Mouse (Mus musculus): Measurements from ENCODE around the gene Alg14.

Alg14 gene

GRCm38 (mm10) chr3:121368616-121369015 lies 77.0 kb downstream of the Alg14 start:
- DNase-seq (ENCODE audit: low spot score), result no peak

- peak; percentile 35 for DNase-seq (ENCODE audit: low spot score)
Observed at GRCm38 (mm10) chr3:121369517-121369916, 77.9 kb downstream of the Alg14 start.

- peak; percentile 43 for DNase-seq (ENCODE audit: low spot score)
Observed at GRCm38 (mm10) chr3:121370301-121370700, 78.7 kb downstream of the Alg14 start.

GRCm38 (mm10) chr3:121370830-121371526 lies 79.4 kb downstream of the Alg14 start:
- DNase-seq (ENCODE audit: low spot score), result no peak

GRCm38 (mm10) chr3:121371527-121372220 lies 80.1 kb downstream of the Alg14 start:
- no peak for DNase-seq (ENCODE audit: low spot score)

GRCm38 (mm10) chr3:121373897-121374441 lies 82.4 kb downstream of the Alg14 start:
- no peak for DNase-seq (ENCODE audit: low spot score)

- no peak for DNase-seq (ENCODE audit: low spot score)
Observed at GRCm38 (mm10) chr3:121375541-121376129, 84.1 kb downstream of the Alg14 start.

- no peak for DNase-seq (ENCODE audit: low spot score)
Observed at GRCm38 (mm10) chr3:121378708-121379612, 87.4 kb downstream of the Alg14 start.

- no peak for DNase-seq (ENCODE audit: low spot score)
Observed at GRCm38 (mm10) chr3:121379699-121380098, 88.1 kb downstream of the Alg14 start.

GRCm38 (mm10) chr3:121387471-121388009 lies 96.0 kb downstream of the Alg14 start:
- no peak for DNase-seq (ENCODE audit: low spot score)

GRCm38 (mm10) chr3:121389366-121389765 lies 97.8 kb downstream of the Alg14 start:
- no peak for DNase-seq (ENCODE audit: low spot score)

- DNase-seq (ENCODE audit: low spot score), result no peak
Observed at GRCm38 (mm10) chr3:121389860-121390530, 98.4 kb downstream of the Alg14 start.

- no peak for DNase-seq (ENCODE audit: low spot score)
Observed at GRCm38 (mm10) chr3:121390724-121391123, 99.2 kb downstream of the Alg14 start.

- no peak for DNase-seq (ENCODE audit: low spot score)
Observed at GRCm38 (mm10) chr3:121395588-121396295, 104.2 kb downstream of the Alg14 start.

GRCm38 (mm10) chr3:121396561-121396960 lies 105.0 kb downstream of the Alg14 start:
- no peak for DNase-seq (ENCODE audit: low spot score)

GRCm38 (mm10) chr3:121397007-121397406 lies 105.4 kb downstream of the Alg14 start:
- DNase-seq (ENCODE audit: low spot score), result no peak

- no peak for DNase-seq (ENCODE audit: low spot score)
Observed at GRCm38 (mm10) chr3:121401384-121401783, 109.8 kb downstream of the Alg14 start.

- no peak for DNase-seq (ENCODE audit: low spot score)
Observed at GRCm38 (mm10) chr3:121402096-121402495, 110.5 kb downstream of the Alg14 start.

- no peak for DNase-seq (ENCODE audit: low spot score)
Observed at GRCm38 (mm10) chr3:121403449-121403848, 111.9 kb downstream of the Alg14 start.

- DNase-seq (ENCODE audit: low spot score), result no peak
Observed at GRCm38 (mm10) chr3:121405101-121405500, 113.5 kb downstream of the Alg14 start.
